Mouse (Mus musculus) ES-E14 (cell line): ENCODE measurements around the gene Strn4.

ENCODE experiments used
- CHD2 ChIP-seq: IDR thresholded peaks from 2 replicates; pipeline ENCODE4 v1.6.1; 2014; ENCODE audit warnings: mild to moderate bottlenecking, low read depth, low read length, inconsistent platforms
- MAFK ChIP-seq: IDR thresholded peaks from 2 replicates; pipeline ENCODE4 v1.6.1; 2014; ENCODE audit warnings: mild to moderate bottlenecking, low read depth, low read length, inconsistent platforms; ENCODE audit not compliant: insufficient read depth
- ZC3H11A ChIP-seq: IDR thresholded peaks from 2 replicates; pipeline ENCODE4 v1.6.1; 2012; ENCODE audit warnings: low read depth, mild to moderate bottlenecking, inconsistent platforms, low read length, borderline replicate concordance
- ZNF384 ChIP-seq: IDR thresholded peaks from 2 replicates; pipeline ENCODE4 v1.6.1; 2012; ENCODE audit warnings: low read depth, low read length, inconsistent platforms

DNA sequence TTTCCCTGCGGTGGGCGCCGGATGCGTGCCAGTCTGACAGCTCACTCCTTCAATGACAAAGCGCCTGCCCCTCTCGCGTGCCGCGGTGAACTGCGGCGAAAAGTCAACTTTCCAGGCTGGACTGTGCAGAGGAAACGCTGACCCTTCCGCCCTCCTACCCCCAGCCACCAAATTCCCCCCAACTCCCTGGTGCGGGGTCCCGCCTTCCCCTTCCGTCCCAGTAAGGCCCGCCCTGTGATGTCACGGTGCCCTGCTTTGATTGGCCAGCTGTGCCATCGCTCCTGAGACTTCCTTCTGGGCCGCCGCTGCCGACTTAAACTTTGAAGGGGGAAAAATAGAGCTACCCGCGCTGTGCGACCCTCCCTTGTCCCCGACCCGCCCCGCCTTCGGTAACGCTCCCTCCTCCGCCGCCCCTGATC, 27.0 kb downstream of the Strn4 start, which contains the start of gene Prkd2:
- TF ChIP-seq MAFK (no peak), ZC3H11A (no peak), CHD2 (no peak), ZNF384 (no peak)
